Mouse (Mus musculus) T-cell, adult 2 months (primary cell): ENCODE measurements at regions not wholly inside any gene's neighbourhood (a gene's known extent, or its start where the extent isn't known, plus 50 kb on each side); places are given as distances from the start of the nearest gene placed in this dataset.
"Not testable (repeated sequence)": the region's sequence is repeated elsewhere in the genome, so short reads cannot be mapped to it uniquely, and the experiment has no call there.

Source experiments
- DNase-seq: peaks from one replicate; pipeline ENCODE4 v3.0.0; 2022; ENCODE audit warnings: low spot score

DNA sequence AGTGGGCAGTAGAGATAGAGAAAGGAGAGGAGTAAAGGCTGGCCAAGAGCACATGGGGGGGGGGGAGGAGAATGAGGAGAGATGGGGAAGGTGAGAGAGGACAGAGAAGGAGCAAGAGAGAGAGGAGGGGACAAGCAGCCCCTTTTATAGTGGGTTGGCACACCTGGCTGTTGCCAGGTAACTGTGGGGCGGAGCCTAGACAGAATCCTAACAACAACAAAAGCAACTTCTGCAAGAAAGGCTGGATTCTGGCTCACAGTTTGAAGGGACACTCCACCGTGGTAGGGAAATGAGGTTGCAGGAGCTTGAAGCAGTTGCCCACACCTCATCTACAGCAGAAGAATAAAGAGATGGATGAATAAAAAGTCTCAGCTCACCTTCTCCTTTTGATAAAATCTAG, 115.1 kb upstream of the Rhobtb1 start:
- DNase-seq: no peak

DNA sequence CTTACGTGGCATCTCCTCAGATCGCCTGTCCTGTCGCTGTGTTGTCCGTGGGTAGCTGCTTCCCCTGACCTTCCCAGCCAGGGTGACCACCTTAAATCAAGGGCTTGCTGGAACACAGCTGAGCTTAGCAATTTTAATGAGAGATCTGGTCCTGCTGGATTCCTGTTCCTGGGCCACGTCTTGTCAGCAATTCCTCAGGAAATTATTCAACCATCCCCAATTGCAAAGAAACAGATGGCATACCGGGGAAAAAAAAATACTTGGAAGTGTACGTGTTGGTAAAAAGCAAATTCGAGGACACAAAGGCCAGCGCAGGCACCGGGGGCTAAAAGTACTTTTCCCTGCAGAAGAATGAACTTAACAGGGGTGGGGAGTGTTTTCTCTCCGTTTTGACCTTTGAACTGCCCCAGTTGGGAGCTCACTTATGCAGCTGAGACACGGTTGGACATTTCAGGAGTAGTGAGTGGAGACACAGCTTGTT, 107.0 kb upstream of the Rhobtb1 start:
- DNase-seq: no peak

GRCm38 (mm10) chr10:69045275-69045674, 106.0 kb upstream of the Rhobtb1 start:
- no peak for DNase-seq

DNA sequence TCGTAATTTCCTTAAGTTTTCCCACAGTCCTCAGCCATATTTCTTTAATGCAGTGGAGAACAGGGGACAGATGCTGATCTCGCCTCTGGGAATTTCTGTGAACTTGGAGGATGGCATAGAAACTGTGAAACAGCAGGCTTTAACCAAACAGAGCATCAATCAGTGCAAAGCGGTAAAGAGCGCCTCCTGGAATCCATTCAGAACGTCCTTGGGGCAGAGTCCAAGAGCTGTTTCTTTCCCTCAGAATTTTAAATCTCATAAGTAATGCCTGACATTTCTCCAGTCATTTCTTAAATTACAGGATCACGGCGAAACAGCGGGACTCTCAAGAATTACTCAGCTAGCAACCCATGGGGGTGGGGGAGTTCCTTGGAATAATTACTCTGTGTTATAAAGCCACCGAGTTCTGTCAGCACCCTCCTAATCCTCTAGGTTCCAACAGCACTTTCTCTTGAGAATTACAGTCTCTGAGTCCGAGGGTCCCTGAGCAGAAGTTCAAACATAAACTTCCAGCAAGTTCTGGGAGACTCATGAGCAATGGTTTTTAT, 105.2 kb upstream of the Rhobtb1 start:
- DNase-seq: no peak

DNA sequence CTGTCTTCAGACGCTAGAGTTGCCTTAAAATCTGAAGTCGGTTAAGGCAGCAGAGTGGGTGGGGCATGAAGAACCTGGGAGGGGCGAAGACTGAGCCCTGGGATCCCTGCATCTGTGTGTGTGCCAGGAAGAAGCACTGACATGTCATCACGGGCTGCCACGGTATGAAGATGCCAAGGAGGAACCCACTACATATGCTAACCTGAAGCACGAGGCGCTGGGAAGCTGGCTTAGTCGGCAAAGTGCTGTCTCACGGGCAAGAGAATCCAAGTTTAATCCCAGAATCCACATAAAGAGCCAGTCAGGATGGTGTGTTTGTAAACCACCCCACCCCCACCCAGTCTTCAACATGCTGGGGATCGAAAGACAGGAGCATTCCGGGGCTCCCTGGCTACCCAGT, 73.2 kb upstream of the Rhobtb1 start:
- no peak for DNase-seq

GRCm38 (mm10) chr10:69086184-69086583, 65.0 kb upstream of the Rhobtb1 start:
- no peak for DNase-seq

DNA sequence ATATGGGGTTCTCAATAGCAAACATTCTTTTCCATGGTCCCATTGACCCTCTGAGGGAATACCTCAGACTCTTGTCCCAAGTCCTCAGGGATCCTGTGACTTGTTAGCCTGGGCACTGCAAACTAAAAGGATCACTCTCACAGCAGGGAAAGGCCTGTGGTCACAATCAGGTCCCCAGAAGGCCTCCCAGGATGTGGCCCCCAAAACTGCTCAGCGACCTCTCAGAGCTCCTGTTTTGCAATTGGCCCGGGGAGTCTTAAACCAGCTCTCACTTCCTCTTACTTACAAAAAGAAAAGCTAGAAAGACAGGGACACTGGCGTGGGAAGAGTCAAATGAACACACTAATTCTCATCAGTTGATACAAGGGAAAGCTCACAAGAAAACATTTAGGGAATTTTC, 59.4 kb upstream of the Rhobtb1 start:
- DNase-seq: no peak

DNA sequence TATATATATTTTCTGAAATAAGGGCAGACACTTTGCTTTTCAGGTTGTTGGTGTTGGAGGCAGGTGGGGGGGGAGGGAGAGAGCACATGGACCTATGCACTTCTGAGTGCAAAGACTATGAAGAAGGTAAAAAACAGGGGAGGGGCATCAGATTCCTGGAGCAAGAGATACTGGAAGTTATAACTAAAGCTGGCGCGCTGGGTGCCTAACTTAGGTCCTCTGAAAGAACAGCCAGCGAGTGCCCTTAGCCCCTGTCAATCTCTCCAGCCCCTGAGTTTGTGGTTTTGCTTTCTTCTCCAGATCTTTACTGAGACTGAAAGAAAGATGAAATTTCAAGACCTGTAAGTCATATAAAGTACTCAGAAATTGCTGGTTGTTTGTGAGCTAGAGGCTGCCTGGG, 51.2 kb upstream of the Rhobtb1 start:
- no peak for DNase-seq

- DNase-seq: not testable (repeated sequence)
These were observed 50.5 kb upstream of the Rhobtb1 start for GRCm38 (mm10) chr10:69100742-69101141.
